Mouse (Mus musculus): ENCODE measurements around the gene Atl2.

The Atl2 gene

DNA sequence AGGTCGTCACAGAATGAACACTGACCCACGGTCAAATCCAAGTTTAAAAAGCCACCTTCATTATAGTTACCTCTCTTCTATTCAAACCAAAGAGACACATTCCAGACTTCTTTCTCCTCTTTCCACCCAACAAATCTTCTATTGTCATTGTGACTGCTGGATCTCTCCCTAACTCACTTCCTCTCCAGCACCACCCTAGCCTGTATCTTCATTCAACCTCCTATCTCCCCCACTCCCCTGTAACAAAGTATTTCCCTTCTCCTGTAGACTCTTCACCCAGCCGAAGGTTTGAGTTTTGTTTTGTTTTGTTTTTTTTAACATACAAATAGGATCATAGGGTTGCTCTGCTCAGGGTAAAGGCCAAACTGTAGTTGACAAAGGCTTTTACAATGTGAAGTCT, 1.7 kb upstream of the Atl2 start:
- DNase-seq (ENCODE audit: low spot score) = no peak

DNA sequence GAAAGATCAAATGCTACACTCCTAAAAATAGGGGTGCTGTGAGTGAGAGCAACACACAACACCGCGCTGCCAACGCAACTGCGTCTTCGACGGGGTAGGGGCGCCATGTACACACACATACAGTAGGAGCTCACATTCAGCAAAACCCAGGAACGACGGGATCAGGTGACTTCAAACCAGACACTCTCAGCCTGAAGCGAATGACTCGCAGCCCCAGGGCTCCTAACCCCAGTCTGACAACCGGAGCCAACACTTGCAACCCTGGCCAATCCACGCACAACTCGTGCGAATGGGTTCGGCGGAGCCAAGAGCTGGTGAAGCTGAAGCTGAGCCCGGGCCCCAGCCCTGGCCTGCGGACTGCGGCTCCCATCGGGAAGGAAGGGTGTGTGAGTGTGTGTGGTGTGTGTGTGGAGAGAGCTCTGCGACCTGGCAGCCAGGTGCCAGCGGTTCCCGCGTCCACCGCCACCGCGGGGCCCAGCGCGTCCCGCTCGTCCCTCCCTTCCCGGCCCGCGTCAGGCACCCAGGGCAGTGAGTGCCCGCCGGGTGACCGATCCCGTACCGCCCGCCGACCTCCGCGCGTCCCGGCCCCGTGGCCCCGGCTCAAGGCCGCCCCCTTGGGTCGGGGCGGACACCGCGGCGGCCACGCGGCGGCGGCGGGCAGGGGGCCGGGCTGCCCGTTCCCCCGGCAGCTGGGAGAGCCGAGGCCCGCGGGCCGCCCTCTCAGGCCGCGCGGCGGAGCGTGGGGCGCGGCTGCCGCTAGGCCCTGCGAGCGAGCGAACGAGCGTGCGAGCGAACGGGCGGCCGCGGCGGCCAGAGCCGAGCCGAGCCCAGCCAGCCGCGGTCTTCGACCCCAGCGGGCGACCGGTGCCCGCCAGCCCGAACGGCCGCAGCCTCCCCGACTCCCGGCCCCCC, 696 bp downstream of the Atl2 start:
- peak; percentile 49 for DNase-seq (ENCODE audit: low spot score)

DNA sequence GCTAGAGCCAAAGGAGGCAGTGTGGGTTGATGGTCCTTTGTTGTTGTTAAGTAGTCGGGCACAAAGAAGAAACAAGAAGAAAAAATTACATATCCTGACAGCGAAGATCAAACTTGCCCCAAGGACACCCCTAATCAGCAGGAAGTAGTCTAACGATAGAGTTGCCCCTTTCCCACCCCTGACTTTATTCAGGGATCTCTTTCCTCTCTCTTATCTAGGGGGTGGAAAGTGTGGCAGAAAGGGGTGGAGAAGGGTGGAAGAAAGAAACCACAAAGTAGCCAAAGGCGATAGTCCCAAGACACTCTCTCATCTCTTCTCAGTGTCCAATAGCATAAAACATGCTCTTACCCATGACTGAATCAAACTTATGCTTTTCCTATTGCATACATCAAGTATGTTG, 1.9 kb downstream of the Atl2 start:
- DNase-seq (ENCODE audit: low spot score) = no peak

- no peak for DNase-seq (ENCODE audit: low spot score)
Observed at GRCm38 (mm10) chr17:79891944-79892343, 4.0 kb downstream of the Atl2 start.

- no peak for DNase-seq (ENCODE audit: low spot score)
Observed at GRCm38 (mm10) chr17:79887926-79888325, 8.0 kb downstream of the Atl2 start.

DNA sequence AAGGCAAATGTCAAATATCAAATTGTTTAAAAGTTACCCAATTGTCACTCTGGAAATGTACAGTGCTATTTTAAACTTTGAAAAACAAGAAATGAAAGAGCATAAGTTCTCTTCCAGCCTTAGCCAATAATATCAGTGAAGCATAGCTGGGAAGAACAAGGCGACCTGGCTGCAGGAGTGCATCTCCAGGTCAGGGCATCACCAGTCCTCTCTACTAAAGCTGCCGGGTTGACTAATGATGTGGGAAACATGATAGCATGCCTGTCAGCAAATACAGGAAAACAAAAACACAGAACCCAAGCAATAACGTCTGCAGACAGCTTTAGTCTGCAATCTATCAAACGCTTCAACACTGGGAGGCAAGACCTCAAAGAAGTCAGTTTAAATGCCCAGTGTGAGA, 12.7 kb downstream of the Atl2 start:
- DNase-seq (ENCODE audit: low spot score) = no peak

- no peak for DNase-seq (ENCODE audit: low spot score)
Observed at GRCm38 (mm10) chr17:79865027-79865426, 30.9 kb downstream of the Atl2 start.

DNA sequence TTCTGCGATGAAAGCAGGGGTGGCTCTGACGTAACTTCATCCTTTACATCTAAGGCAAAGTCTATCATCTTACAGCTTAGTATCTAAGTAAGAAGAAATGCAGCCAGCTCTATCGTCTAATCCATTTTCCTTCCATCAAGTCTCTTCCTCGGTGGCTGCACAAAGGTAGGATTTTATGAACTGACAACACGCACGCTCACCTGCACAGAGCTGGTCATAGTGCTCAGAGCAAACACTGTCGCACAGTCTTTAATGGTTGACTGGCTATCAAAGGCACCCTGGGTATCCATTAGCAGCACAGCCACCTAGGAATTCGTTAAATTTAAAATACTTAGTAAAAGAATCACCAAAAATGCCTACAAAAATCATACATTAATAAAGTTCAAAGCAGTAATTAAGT, 31.4 kb downstream of the Atl2 start:
- DNase-seq (ENCODE audit: low spot score) = no peak

DNA sequence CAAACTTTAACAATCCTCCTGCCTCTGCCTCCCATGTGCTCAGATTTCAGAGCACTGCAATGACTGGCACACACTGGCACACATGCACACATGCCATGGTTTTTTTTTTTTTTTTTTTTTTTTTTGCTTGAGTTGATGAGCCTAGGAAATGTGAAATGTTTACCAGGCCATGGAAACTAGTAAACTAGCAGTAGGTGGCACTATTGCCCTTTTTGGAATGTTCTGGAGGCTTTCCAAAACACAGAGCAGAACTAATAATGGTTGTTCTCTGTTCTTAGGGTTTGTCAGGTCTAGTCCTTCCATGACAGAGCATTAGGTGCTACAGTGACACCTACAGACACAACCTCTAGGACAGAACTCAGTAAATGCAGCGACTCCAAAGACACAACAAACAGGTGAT, 33.9 kb downstream of the Atl2 start:
- DNase-seq (ENCODE audit: low spot score) = no peak

DNA sequence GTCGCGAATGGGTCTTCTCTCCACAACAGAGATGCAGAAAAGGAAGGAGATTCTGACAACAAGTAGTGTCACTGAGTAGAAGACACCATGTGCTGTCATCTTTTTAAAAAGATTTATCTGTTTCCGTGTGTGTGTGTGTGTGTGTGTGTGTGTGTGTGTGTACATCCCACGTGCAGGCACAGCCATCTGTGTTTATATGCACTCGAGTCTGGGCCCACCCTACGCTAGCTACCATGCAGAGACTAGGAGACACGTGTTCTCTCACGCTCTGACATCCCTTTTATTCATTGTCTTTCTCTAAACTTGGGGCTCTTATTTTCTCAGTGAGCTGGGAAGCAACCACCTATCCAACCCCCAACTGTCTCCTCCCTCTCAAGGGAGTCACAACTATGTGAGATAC, 40.4 kb downstream of the Atl2 start:
- DNase-seq (ENCODE audit: low spot score) = no peak

DNA sequence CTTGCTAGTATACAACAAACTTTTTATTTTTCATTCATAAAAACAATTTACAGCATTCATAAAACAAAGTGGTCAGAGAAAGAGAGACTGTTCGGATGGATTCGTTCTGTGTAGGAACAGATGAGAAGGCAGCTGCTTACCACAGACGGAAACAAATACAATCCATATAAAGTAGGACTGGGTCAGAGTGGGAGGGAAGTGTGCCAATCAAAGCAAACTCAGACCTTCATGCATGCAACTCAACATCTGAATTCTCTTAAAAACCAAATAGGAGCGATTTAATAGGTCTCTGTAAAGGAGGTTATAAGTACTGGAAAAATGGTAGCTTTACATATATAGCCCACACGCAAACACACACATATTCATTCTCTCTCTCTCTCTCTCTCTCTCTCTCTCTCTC, 47.5 kb downstream of the Atl2 start:
- DNase-seq (ENCODE audit: low spot score) = no peak

GRCm38 (mm10) chr17:79846182-79846581, 49.7 kb downstream of the Atl2 start:
- DNase-seq (ENCODE audit: low spot score) = no peak

- no peak for DNase-seq (ENCODE audit: low spot score)
Observed at GRCm38 (mm10) chr17:79845695-79846094, 50.2 kb downstream of the Atl2 start.

DNA sequence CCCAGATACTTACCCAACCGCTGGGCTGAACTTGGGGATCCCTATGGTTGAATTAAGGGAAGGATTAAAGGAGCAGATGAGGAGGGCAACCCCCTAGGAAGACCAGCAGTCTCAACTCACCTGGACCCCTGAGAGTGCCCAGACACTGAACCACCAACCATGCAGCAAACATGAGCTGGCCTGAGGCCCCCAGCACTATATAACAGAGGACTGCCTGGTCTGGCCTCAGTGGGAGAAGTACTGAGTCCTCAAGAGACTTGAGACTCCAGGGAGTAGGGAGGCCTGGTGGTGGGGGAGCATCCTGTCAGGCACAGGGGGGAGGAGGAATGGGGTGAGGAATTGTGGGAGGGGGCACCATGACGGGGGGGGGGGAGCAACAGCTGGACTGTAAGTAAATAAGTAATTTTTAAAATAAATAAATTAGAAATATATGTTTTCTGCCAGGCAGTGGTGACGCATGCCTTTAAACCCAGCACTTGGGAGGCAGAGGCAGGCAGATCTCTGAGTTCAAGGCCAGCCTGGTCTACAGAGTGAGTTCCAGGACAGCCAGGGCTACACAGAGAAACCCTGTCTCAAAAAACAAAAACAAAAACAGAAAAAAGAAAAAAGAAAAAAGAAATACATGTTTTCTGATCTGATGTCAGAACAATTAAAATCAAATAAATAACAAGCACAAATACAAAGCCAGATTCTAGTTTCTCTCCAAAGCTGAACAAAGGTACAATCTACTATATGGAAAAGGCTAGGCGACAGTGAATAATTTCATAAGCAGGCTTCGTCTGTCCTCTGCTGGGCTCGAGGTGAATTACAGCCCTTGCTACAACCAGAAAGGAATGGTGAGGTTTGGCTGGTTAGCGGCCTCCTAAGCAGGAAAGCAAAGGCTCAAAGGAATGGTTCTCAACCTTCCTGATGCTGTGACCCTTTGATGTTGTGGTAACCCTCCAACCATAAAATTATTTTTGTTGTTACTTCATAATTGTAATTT, 55.4 kb downstream of the Atl2 start:
- peak; percentile 57 for DNase-seq (ENCODE audit: low spot score)

DNA sequence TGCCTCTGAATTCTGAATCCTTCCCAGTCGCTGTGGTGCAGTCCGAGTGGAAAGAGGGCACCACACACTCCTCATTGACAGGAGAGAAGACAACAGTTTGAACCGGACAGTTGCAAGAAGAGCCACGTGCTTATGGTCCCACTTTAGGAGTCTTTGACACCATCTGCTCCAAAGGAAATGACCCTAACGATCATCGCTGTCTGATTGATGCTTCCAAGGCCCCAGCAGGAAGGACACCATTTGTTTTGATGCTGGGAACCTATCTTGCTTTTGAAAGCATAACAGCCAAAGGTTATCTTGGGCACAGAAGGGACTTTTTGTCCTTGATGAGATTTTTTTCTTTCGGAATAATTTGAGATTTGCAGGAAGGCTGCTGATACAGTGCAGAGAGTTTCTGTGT, 58.9 kb downstream of the Atl2 start:
- no peak for DNase-seq (ENCODE audit: low spot score)

- DNase-seq (ENCODE audit: low spot score) = no peak
Observed at GRCm38 (mm10) chr17:79835714-79836373, 60.1 kb downstream of the Atl2 start.

DNA sequence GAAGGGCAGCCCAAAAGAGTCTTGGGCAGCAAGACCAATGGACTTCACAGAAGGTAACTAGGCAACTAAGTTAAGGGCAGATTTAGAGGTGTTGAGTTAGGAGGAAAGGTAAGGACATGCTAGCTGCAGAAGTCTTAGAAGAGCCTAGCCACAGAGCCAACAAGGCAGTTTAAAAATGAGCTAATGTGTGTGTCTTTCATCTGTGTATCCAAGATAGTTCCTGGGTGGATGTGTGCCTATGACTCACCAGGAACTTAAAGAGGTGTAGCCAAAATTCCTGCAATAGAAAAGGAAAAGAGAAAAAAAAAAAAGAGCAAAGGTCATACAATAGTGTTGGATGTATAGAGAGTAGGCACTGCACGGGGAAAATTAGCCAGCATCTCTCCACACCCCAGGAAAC, 63.6 kb downstream of the Atl2 start:
- no peak for DNase-seq (ENCODE audit: low spot score)

- DNase-seq (ENCODE audit: low spot score) = no peak
Observed at GRCm38 (mm10) chr17:79826482-79827034, 69.4 kb downstream of the Atl2 start.

GRCm38 (mm10) chr17:79825241-79826030, 70.5 kb downstream of the Atl2 start:
- DNase-seq (ENCODE audit: low spot score) = no peak

GRCm38 (mm10) chr17:79824406-79824805, 71.5 kb downstream of the Atl2 start:
- no peak for DNase-seq (ENCODE audit: low spot score)

DNA sequence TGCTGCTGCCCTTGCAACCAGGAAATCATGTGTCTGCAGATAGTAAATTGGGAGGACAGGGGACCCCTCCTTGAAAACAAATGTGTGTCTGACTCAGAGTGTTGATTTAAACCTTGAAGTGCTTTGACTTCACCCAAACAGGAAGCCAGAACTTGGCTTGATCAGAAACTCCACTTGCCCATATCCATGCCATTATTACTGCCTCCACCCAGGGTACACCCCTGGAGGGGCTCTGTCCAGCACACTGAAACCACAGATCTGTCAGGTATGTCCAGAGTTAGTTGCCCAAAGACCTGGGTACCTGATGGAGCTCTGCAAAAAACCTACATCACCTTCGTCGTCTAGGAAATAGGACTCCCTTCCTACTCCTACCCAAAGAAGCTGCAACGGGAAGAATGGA, 77.0 kb downstream of the Atl2 start:
- no peak for DNase-seq (ENCODE audit: low spot score)

Data from left cerebral cortex, adult 11 months (tissue).